Mouse (Mus musculus): Measurements from ENCODE around the gene Usf3. TPM values are rescaled to one million over a fixed set of nuclear protein-coding genes. Genes with fewer than 3 reads are reported as not detected.

The Usf3 gene
- total and polyA plus RNA-seq, 3 experiments, result 4.0 to 8.5 (median 5.2) TPM

- no peak for DNase-seq (ENCODE audit: extremely low read depth)
- H3K4me2 ChIP-seq (ENCODE audit: insufficient read depth, low read depth, poor library complexity, severe bottlenecking), result no peak overlapping the region
- dilution Hi-C loops (cut with MboI; ENCODE audit: extremely low pct_ligation_motif_present, extremely low pct_unique_long_range_greater_than_20kb, low sequenced_read_pairs) (no loop called here), in situ Hi-C loops (cut with MboI; ENCODE audit: low pct_ligation_motif_present, low pct_unique_long_range_greater_than_20kb, low sequenced_read_pairs) (loop anchor here (10.0 kb wide), 1 partner anchor 90 kb away; the partner anchor contains the start of gene Spice1)
- H3K36me3 ChIP-seq (replicated peaks in 1 of 2; ENCODE audit: control insufficient read depth in 1 of 2, insufficient read depth in 1 of 2, low read length in 1 of 2), result no peaks in the 10 kb centered on the region
- no peak overlapping the region for H3K4me3 ChIP-seq (replicated peaks in 1 of 3; ENCODE audit: low read depth in 2 of 3, low read length in 2 of 3, poor library complexity in 1 of 3)
- H3K4me1 ChIP-seq (ENCODE audit: control insufficient read depth in 1 of 2, insufficient read depth in 2 of 2), result peaks cover 0 to 3% of the 10 kb centered on the region in 2 experiments; a peak in 2 of 4 replicates
- no peak overlapping the region for H3K9ac ChIP-seq (ENCODE audit: insufficient read depth, low read depth)
- H3K9me3 ChIP-seq (replicated peaks; ENCODE audit: low read length), result no peaks in the 10 kb centered on the region
- no peaks in the 10 kb centered on the region for H3K79me2 ChIP-seq (replicated peaks; ENCODE audit: control insufficient read depth, extremely low read depth, insufficient read depth, poor library complexity, severe bottlenecking)
- TF ChIP-seq IRF4 (IDR thresholded peaks at IDR 0.05; ENCODE audit: low read depth, low read length) (no peak), ZMIZ1 (IDR thresholded peaks at IDR 0.05; ENCODE audit: low read depth, low read length) (no peak), SMC3 (IDR thresholded peaks at IDR 0.05; ENCODE audit: low read depth, low read length) (no peak), MEF2A (IDR thresholded peaks at IDR 0.05; ENCODE audit: borderline replicate concordance, low read depth, low read length) (no peak), CTCF (conservative IDR thresholded peaks at IDR 0.05 in 1 of 2, IDR thresholded peaks at IDR 0.05 in 1 of 2; ENCODE audit: low read depth in 2 of 2, low read length in 2 of 2) (no peak), HCFC1 (IDR thresholded peaks at IDR 0.05; ENCODE audit: low read depth, low read length) (no peak), USF1 (IDR thresholded peaks at IDR 0.05; ENCODE audit: low read depth, low read length) (no peak), POLR2A (IDR thresholded peaks at IDR 0.05; ENCODE audit: low read depth, low read length) (no peak), BHLHE40 (IDR thresholded peaks at IDR 0.05; ENCODE audit: low read depth, low read length) (no peak), CHD2 (IDR thresholded peaks at IDR 0.05; ENCODE audit: low read length) (no peak)
- H3K27me3 ChIP-seq (replicated peaks), result peaks cover 7% of the 10 kb centered on the region
- H3K27ac ChIP-seq (ENCODE audit: insufficient read depth, low read depth), result no peak overlapping the region
These were observed 81.7 kb downstream of the Usf3 start for GRCm38 (mm10) chr16:44254698-44255097.

GRCm38 (mm10) chr16:44257476-44257875 lies 84.4 kb downstream of the Usf3 start:
- peak in 1 of 2 experiments; percentile 17; a peak in 1 of 4 replicates for TF ChIP-seq CTCF (conservative IDR thresholded peaks at IDR 0.05 in 1 of 2, IDR thresholded peaks at IDR 0.05 in 1 of 2; ENCODE audit: low read depth in 2 of 2, low read length in 2 of 2)
- TF ChIP-seq NRF1 (IDR thresholded peaks at IDR 0.05; ENCODE audit: low read depth, low read length), result no peak
- no peak overlapping the region for H3K27ac ChIP-seq (ENCODE audit: insufficient read depth, low read depth)
- no peaks in the 10 kb centered on the region for H3K9me3 ChIP-seq (replicated peaks; ENCODE audit: low read length)
- in situ Hi-C loops (cut with MboI; ENCODE audit: low pct_ligation_motif_present, low pct_unique_long_range_greater_than_20kb, low sequenced_read_pairs), result loop anchor here (10.0 kb wide), 1 partner anchor 87 kb away; the partner anchor contains the start of gene Spice1
- no peaks in the 10 kb centered on the region for H3K36me3 ChIP-seq (replicated peaks in 1 of 2; ENCODE audit: control insufficient read depth in 1 of 2, insufficient read depth in 1 of 2, low read length in 1 of 2)
- DNase-seq (ENCODE audit: extremely low read depth), result no peak
- H3K4me2 ChIP-seq (ENCODE audit: insufficient read depth, low read depth, poor library complexity, severe bottlenecking), result no peak overlapping the region
- no peak overlapping the region for H3K9ac ChIP-seq (ENCODE audit: insufficient read depth, low read depth)
- no peak overlapping the region for H3K4me3 ChIP-seq (replicated peaks in 1 of 3; ENCODE audit: low read depth in 2 of 3, low read length in 2 of 3, poor library complexity in 1 of 3)
- peaks cover 0 to 3% of the 10 kb centered on the region in 2 experiments; a peak in 2 of 4 replicates for H3K4me1 ChIP-seq (ENCODE audit: control insufficient read depth in 1 of 2, insufficient read depth in 2 of 2)
- dilution Hi-C loops (cut with MboI; ENCODE audit: extremely low pct_ligation_motif_present, extremely low pct_unique_long_range_greater_than_20kb, low sequenced_read_pairs), result no loop called here
- H3K27me3 ChIP-seq (replicated peaks), result no peaks in the 10 kb centered on the region
- H3K79me2 ChIP-seq (replicated peaks; ENCODE audit: control insufficient read depth, extremely low read depth, insufficient read depth, poor library complexity, severe bottlenecking), result no peaks in the 10 kb centered on the region

GRCm38 (mm10) chr16:44264916-44265315 lies 91.9 kb downstream of the Usf3 start:
- Histone ChIP-seq H3K4me1 (ENCODE audit: control insufficient read depth in 1 of 2, insufficient read depth in 2 of 2) (no peaks in the 10 kb centered on the region), H3K9ac (ENCODE audit: insufficient read depth, low read depth) (no peak overlapping the region), H3K36me3 (replicated peaks in 1 of 2; ENCODE audit: control insufficient read depth in 1 of 2, insufficient read depth in 1 of 2, low read length in 1 of 2) (no peaks in the 10 kb centered on the region), H3K27me3 (replicated peaks) (no peaks in the 10 kb centered on the region), H3K79me2 (replicated peaks; ENCODE audit: control insufficient read depth, extremely low read depth, insufficient read depth, poor library complexity, severe bottlenecking) (no peaks in the 10 kb centered on the region), H3K4me2 (ENCODE audit: insufficient read depth, low read depth, poor library complexity, severe bottlenecking) (no peak overlapping the region), H3K27ac (ENCODE audit: insufficient read depth, low read depth) (no peak overlapping the region), H3K9me3 (replicated peaks; ENCODE audit: low read length) (no peaks in the 10 kb centered on the region), H3K4me3 (replicated peaks in 1 of 3; ENCODE audit: low read depth in 2 of 3, low read length in 2 of 3, poor library complexity in 1 of 3) (no peak overlapping the region)
- no peak for DNase-seq (ENCODE audit: extremely low read depth)
- dilution Hi-C loops (cut with MboI; ENCODE audit: extremely low pct_ligation_motif_present, extremely low pct_unique_long_range_greater_than_20kb, low sequenced_read_pairs), result no loop called here
- in situ Hi-C loops (cut with MboI; ENCODE audit: low pct_ligation_motif_present, low pct_unique_long_range_greater_than_20kb, low sequenced_read_pairs), result no loop called here
- TF ChIP-seq PAX5 (IDR thresholded peaks at IDR 0.05; ENCODE audit: low read length), result no peak
- TF ChIP-seq MXI1 (IDR thresholded peaks at IDR 0.05; ENCODE audit: low read depth, low read length), result no peak
- TF ChIP-seq USF1 (IDR thresholded peaks at IDR 0.05; ENCODE audit: low read depth, low read length), result no peak
- no peak for TF ChIP-seq UBTF (IDR thresholded peaks at IDR 0.05; ENCODE audit: low read depth, low read length)
- TF ChIP-seq GABPA (IDR thresholded peaks at IDR 0.05; ENCODE audit: insufficient replicate concordance, low read depth, low read length), result no peak
- no peak for TF ChIP-seq ZKSCAN1 (IDR thresholded peaks at IDR 0.05; ENCODE audit: borderline replicate concordance, low read depth, low read length)
- TF ChIP-seq USF2 (conservative IDR thresholded peaks at IDR 0.05; ENCODE audit: low read depth, low read length), result no peak
- no peak for TF ChIP-seq MEF2A (IDR thresholded peaks at IDR 0.05; ENCODE audit: borderline replicate concordance, low read depth, low read length)
- no peak for TF ChIP-seq SMC3 (IDR thresholded peaks at IDR 0.05; ENCODE audit: low read depth, low read length)
- no peak for TF ChIP-seq CHD1 (IDR thresholded peaks at IDR 0.05; ENCODE audit: low read depth, low read length)
- TF ChIP-seq HCFC1 (IDR thresholded peaks at IDR 0.05; ENCODE audit: low read depth, low read length), result no peak
- TF ChIP-seq ELF1 (IDR thresholded peaks at IDR 0.05; ENCODE audit: low read depth, low read length), result no peak
- TF ChIP-seq BHLHE40 (IDR thresholded peaks at IDR 0.05; ENCODE audit: low read depth, low read length), result no peak
- TF ChIP-seq RAD21 (IDR thresholded peaks at IDR 0.05; ENCODE audit: low read depth, low read length), result no peak

All from CH12.LX (cell line).